Mouse (Mus musculus) kidney, adult 11 months (tissue): ENCODE results near the gene Fggy.

ENCODE experiments used
- DNase-seq: peaks from one replicate; pipeline ENCODE4 v3.0.0; 2022

The Fggy gene

GRCm38 (mm10) chr4:95788867-95789266 lies 231.6 kb downstream of the Fggy start:
- DNase-seq, result no peak

- no peak for DNase-seq
Measured at GRCm38 (mm10) chr4:95791913-95792475, 234.7 kb downstream of the Fggy start.

DNA sequence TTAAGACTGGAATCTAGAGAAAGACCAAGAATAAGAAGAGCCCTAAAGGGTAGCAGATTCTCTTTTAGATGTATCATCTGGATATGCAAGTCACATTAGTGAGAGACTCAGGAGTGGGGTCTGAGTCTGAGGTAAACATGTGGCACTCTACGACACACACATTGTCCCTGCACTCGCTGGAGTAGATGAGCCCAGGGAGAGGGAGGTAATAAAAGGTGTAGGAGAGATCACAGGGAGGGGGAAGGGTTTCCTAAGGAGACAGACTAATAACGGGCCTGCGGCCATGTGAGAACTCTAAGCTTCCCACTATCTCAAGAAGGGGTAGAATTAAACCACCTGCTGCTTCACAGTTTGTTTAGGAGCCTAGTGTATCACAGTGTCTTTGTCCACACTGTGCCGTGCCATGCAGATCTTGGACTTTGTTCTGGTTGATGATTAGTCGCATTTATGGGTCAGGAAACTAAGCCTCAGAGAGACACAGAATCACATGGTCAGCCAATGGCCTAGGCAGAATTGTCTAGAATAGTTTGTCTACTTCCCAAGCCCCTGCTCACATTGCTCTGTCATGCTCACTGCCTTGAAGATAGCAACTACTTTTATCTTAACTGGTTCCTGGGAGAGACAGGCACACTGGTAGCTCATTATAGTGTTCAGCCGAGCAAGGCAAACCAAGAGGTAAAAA lies 236.5 kb downstream of the Fggy start:
- DNase-seq, result peak; percentile 78

GRCm38 (mm10) chr4:95794651-95795050 lies 237.3 kb downstream of the Fggy start:
- peak; percentile 75 for DNase-seq

GRCm38 (mm10) chr4:95795283-95795682 lies 238.0 kb downstream of the Fggy start:
- DNase-seq, result no peak

GRCm38 (mm10) chr4:95819650-95820049 lies 262.3 kb downstream of the Fggy start:
- DNase-seq, result no peak

GRCm38 (mm10) chr4:95821906-95822579 lies 264.7 kb downstream of the Fggy start:
- no peak for DNase-seq

GRCm38 (mm10) chr4:95828164-95828563 lies 270.9 kb downstream of the Fggy start:
- no peak for DNase-seq

DNA sequence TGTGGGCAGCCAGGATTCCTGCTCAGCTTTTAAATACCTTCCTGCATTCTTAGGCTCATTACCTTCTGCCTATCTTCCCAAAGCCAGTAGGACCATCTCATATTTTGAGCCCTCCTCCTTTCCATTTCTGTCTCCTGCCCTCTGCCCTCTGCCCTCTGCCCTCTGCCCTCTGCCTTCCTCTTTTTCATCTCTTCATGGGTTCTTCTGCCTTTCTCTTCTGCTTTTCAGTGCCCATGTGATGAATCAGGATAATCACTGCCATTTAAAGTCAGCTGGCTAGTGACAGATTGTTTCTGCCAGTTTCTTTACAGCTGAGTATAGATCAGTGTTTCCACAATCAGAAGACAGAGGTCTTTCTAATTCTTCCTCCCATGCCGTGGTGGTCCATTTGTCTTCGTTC lies 273.0 kb downstream of the Fggy start:
- DNase-seq, result no peak

DNA sequence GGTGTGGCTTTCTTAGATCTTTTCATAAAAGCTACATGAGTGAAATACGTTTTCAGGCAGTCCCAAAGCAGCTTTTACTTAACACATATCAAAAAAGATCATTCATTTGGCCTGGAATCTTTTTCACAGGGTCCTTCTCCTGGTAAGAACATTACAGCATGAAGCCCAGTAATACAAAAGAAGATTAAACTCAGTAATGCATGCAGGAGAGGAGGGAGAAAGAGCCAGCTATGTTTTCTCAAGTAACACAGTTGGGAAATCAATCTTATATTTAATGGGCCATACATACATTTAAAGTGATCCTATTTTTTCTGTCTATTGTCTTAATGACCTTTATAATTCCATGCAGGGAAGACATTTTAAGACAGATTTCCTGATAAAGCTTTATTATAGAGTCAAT lies 282.6 kb downstream of the Fggy start:
- DNase-seq, result no peak

DNA sequence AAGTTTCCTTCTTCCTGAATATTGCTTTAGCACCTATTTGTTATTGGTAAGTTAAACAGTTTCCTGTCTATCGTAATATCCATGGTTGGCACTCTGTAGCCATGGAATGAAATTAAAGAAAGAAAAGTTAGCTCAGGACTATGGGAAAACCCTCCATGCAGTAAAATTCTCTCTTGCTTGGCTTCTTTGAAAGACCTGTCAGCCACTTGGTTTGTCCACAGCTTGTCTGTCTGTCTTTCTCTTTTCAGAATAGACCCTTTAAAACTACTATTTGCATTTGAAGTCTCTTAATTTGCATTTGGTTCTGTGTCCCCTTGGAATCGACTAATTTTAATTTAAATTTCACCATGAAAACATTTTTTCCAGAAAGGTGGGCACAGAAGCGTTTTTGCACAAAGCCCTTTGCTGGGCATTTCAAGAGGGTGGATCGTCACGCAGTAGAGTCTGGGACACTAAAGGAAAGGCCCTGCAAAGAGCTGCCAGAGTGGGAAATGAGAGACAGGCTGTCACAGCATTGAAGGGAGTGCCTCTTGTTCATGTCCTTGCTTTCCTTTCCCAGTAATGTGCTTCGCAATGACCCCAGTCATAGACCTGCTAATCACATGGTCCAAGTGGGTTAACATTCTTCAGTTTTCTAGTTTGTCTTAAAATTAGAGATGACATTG lies 283.2 kb downstream of the Fggy start:
- DNase-seq, result no peak

GRCm38 (mm10) chr4:95845981-95846617 lies 288.8 kb downstream of the Fggy start:
- no peak for DNase-seq

DNA sequence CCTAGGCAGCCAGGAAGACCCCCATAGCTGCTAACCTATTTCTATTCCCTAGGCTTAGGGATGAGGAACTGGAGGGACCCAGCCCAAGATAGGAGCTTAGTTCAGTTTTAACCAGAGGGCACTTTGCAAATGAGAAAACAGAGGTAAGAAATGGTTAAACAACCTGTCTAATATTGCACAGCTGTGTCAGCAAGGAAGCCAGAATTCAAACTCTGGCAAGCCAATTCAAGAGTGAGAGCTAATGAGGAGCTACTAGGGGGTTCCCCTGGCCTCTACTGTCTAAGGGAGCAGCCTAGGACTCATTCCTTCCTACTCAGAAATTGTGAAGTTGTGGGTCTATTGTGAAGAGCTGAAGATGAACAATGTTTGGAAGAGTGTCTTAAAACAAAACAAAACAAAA lies 289.9 kb downstream of the Fggy start:
- no peak for DNase-seq

GRCm38 (mm10) chr4:95847664-95848063 lies 290.4 kb downstream of the Fggy start:
- DNase-seq, result no peak

- no peak for DNase-seq
Measured at GRCm38 (mm10) chr4:95849497-95849896, 292.2 kb downstream of the Fggy start.

DNA sequence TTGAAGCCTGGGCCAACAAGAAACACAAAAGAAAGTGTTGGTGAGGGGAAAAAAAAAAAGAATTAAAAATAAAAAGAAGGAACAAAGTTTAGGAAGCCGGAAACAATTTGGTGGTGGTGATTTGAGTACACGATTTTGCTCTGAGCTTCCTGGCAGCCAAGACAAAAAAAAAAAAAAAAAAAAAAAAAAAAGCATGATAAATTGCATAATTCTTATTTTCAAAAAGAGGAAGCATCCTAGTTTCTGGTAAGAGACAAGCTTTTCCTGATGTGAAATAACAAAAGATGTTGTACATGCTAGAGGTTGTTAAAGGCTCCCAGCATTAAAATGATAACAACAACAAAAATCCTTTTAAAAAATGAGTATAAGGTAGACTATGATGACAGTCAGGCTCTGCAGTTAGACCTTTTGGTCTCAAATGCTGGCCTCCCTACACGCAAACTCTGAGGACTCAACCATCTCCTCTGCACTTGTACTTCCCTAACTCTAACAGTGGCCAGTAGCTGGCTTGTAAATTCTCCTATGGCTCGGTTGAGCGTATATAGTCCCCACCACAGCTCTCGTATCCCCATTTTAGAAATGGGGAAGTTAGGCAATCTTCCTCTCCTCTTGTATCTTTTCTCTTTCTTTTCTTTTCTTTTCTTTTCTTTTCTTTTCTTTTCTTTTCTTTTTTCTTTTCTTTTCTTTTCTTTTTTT lies 292.9 kb downstream of the Fggy start:
- no peak for DNase-seq

DNA sequence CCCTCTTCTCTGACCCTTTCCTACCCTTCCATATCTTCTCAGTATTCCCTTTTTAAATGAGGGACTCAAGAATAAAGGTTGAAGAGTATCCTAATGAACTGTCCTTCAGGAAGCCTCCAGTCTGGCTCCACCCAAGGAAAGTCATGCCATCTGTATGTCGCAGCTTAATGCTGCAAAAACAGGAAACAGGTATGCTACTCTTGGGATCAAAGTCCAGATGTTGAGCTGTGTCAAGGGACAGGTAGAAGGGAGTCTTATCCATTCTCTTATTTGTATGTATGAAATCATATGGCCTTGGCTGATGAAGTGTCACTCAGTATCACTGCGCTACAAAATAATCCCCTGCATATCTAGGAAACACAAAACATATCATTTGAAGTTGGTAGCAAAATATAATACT lies 294.9 kb downstream of the Fggy start:
- no peak for DNase-seq

DNA sequence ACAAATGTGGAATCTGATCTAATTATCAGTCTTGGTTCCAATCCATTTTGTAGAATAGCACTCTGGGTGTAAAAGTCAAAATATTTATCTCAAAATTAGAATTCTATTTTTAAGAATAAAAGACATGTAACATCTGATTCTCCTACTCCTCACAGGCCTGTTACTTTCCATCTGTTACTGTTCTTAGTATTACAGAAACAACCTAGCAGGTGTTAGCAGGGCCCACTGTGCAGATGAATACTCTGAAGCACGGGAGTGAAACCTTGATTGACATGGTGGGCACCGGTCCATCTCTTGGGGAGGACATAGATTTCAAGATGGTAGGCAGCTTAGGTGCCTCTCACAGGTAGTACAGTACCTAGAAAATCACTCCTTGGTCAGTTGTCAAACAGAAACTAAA lies 298.7 kb downstream of the Fggy start:
- no peak for DNase-seq

GRCm38 (mm10) chr4:95860601-95861000 lies 303.3 kb downstream of the Fggy start:
- DNase-seq, result no peak

DNA sequence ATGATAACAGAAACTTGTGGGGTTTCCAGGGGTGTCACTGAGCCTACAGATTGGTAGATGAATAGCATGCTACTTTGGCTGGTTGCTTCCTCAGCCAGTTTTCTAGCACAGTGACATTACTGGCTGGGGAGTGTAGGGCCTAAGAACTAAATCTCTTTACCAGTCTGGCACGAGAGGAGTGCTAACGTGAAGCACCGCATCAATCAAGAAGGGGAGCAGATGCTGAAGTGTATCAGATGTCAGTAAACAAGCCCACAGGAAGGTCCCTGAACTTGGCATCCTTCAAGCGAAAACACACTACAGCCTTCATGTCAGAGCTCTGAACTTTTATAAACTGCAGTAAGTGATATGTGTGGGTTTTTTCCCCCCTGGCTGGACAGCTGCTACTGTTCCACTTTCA lies 303.8 kb downstream of the Fggy start:
- DNase-seq, result no peak

GRCm38 (mm10) chr4:95861741-95862155 lies 304.4 kb downstream of the Fggy start:
- no peak for DNase-seq

GRCm38 (mm10) chr4:95862276-95862675 lies 305.0 kb downstream of the Fggy start:
- no peak for DNase-seq
